Mouse (Mus musculus) liver, adult 2 months (tissue): ENCODE measurements around the gene Pecam1. TPM values are rescaled to one million over a fixed set of nuclear protein-coding genes. Genes with fewer than 3 reads are reported as not detected.
"Not testable (repeated sequence)": the region's sequence is repeated elsewhere in the genome, so short reads cannot be mapped to it uniquely, and the experiment has no call there.

Source experiments
- DNase-seq: peaks from one replicate; pipeline ENCODE4 v3.0.0-alpha.2; 2011; ENCODE audit warnings: low read depth, low spot score; ENCODE audit errors: extremely low read depth
- H3K27ac ChIP-seq: fragments of 200-500 bp; replicated peaks from 2 replicates; pipeline ENCODE4 v1.5.1; 2012; ENCODE audit warnings: low read depth, mild to moderate bottlenecking, control low read depth, inconsistent platforms, low read length; ENCODE audit not compliant: insufficient read depth
- H3K27me3 ChIP-seq: fragments of 200-500 bp; 2 replicates; pipeline ENCODE4 v1.6.1; 2012; ENCODE audit warnings: mild to moderate bottlenecking, moderate library complexity, low read length, inconsistent platforms; ENCODE audit not compliant: control insufficient read depth, insufficient read depth
- H3K36me3 ChIP-seq: fragments of 200-500 bp; 2 replicates; pipeline ENCODE4 v1.6.1; 2012; ENCODE audit warnings: low read length, inconsistent platforms; ENCODE audit not compliant: control insufficient read depth, insufficient read depth
- H3K4me1 ChIP-seq: fragments of 200-500 bp; 2 replicates; pipeline ENCODE4 v1.6.1; 2011; ENCODE audit warnings: low read length; ENCODE audit not compliant: control insufficient read depth, insufficient read depth
- H3K4me3 ChIP-seq: fragments of 200-500 bp; 2 replicates; pipeline ENCODE4 v1.5.1; 2011; ENCODE audit warnings: low read depth, mild to moderate bottlenecking, control low read depth, low read length, moderate library complexity; ENCODE audit not compliant: insufficient read depth
- H3K79me2 ChIP-seq: fragments of 200-500 bp; 2 replicates; pipeline ENCODE4 v1.6.1; 2012; ENCODE audit warnings: inconsistent platforms, mild to moderate bottlenecking, low read length, moderate library complexity; ENCODE audit not compliant: control insufficient read depth, insufficient read depth
- H3K9ac ChIP-seq: fragments of 200-500 bp; 2 replicates; pipeline ENCODE4 v1.6.1; 2012; ENCODE audit warnings: low read depth, mild to moderate bottlenecking, control low read depth, inconsistent platforms, low read length
- CTCF ChIP-seq: fragments of 200-500 bp; IDR thresholded peaks from 2 replicates; pipeline ENCODE4 v1.5.1; 2011; ENCODE audit warnings: low read depth, low read length, control low read depth
- POLR2A ChIP-seq: fragments of 200-500 bp; IDR thresholded peaks from 2 replicates; pipeline ENCODE4 v1.6.1; 2011; ENCODE audit warnings: low read length, control low read depth; ENCODE audit not compliant: insufficient read depth; ENCODE audit errors: extremely low read depth
- WGBS: fragments of 180-500 bp; shearing (Covaris S2); methylation state at CpG from one replicate; pipeline ENCODE4 v1.1.7; 2018; 5-methylcytosine and 5-hydroxymethylcytosine counted together
- polyA plus RNA-seq: library from polyadenylated mRNA; depleted of rRNA; stranded (reverse); fragments of >200 nt; gene quantifications from 2 replicates; pipeline ENCODE4 v1.2.3, GENCODE M21; 2012
- total RNA-seq: library from RNA; depleted of rRNA; stranded (reverse); fragments of >200 nt; gene quantifications from 2 replicates; pipeline ENCODE4 v1.2.3, GENCODE M21; 2014

Gene Pecam1
- total and polyA plus RNA-seq, 2 experiments: 5.4 to 14.6 TPM

DNA sequence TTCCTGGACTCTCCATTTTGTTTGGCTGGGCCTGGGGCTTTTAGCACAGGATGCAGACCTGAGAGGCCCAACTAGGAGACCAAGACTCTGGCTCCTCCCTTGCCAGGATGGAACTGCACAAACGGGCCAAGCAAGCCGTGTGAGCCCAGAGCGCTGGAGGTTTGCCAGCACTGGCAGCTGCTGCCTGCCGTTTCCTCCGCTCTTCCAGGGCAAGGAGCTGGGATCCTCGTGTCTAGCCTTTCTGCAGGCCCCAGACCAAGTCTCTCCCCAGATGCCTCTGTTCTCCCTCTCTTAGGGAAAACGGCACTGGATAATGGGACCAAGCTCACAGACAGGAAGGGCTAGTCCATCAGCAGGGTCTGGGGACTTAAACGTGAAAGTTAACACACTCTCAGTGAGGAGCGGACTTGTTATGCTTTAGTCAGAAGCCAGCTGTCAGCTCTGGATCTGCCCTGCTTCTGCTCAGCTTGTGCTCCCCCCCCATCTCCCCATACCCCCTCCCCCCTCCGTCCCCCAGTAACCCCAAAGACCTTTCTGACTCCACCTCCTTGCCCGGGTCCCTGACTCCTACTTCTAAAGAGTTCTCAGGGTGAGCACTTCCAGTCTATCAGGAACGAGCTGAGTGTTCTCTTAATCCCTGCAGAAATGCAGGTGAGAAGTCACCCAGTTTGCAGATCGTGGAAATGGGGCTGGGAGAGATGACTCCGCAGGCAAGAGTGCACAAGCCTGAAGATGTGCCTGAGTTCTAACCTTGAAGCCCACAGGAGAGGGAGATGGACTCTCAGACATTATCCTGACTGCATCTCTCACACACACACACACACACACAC is 92.2 kb downstream of the Pecam1 start:
- no peaks in the 10 kb centered on the region for H3K27me3 ChIP-seq
- peaks cover 5% of the 10 kb centered on the region; the same call in 1 of the 2 replicates for H3K4me1 ChIP-seq
- no peaks in the 10 kb centered on the region for H3K36me3 ChIP-seq
- WGBS: 28% methylated on average over 14 of the region's 14 CpGs
- H3K4me3 ChIP-seq: no peak overlapping the region
- TF ChIP-seq POLR2A (no peak), CTCF (0 out of 2 replicates have a peak, but pooled peaks have one; percentile 2)
- H3K79me2 ChIP-seq: no peaks in the 10 kb centered on the region
- peak; percentile 54 for DNase-seq
- 0 out of 2 replicates have a peak overlapping the region, but pooled peaks have one; percentile 0 for H3K9ac ChIP-seq
- H3K27ac ChIP-seq: peak overlapping the region; percentile 65

- H3K4me1 ChIP-seq, H3K4me3 ChIP-seq, H3K27ac ChIP-seq, H3K79me2 ChIP-seq, DNase-seq, H3K27me3 ChIP-seq, H3K9ac ChIP-seq, H3K36me3 ChIP-seq: not testable (repeated sequence)
- 73% methylated on average over 5 of the region's 5 CpGs for WGBS
Measured at GRCm38 (mm10) chr11:106656896-106657498, 93.4 kb downstream of the Pecam1 start.

DNA sequence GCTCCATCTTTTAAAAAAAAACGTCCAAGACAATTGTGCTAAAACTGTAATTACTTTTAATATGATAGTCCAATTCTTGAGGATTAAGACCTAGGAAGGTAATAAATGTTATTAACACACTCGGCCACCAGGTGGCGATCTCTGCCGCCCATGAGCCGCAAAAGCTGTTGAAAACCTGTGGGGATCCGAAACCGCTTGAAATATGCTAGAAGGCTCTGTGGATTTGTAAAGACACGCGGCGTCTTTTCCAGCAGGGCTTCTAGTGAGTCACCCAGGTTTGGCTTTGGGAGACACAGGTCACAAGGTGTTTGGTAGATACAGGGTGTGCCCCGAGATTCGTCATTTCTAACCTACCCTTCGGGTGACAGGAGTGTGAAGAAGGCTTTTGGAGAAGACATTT is 102.1 kb downstream of the Pecam1 start:
- Histone ChIP-seq H3K36me3 (no peaks in the 10 kb centered on the region), H3K4me3 (no peak overlapping the region), H3K9ac (no peak overlapping the region), H3K4me1 (no peaks in the 10 kb centered on the region), H3K27me3 (no peaks in the 10 kb centered on the region), H3K27ac (no peak overlapping the region), H3K79me2 (no peaks in the 10 kb centered on the region)
- DNase-seq: peak; percentile 53
- WGBS: 19% methylated on average over 13 of the region's 13 CpGs
- peak; percentile 90 for TF ChIP-seq CTCF
- no peak for TF ChIP-seq POLR2A

DNA sequence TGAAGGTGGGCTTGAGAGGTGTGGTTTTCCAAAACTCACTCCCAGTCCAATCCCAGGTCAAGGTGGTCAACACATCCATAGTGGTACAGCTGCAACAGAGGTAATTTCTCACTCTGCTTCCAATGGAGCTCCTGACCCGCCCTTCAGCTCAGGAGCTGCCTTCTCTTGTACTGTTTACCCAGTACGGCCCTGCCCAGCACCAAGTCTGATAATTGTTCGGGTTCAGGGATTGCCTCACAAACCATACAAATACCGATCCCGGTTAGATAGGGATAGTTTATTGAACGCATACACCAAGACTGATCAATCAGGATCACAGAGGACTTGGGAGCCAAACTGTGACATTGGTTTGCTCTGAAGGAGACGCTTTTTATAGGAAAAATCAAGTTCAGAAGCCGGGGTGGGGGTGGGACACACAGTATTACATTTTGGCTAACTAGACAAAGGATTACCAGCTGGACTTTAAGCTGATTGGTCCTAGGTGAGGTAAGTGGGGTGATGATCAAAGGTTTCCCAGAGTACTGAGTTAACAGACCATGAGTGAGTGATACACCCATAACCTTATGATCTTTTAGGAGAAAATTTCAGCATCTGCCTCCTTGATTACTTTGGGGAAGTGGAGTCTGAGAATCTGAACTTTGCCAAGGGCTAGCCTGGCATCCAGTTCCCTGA is 107.3 kb downstream of the Pecam1 start:
- peak; percentile 69 for DNase-seq
- H3K4me1 ChIP-seq: 0 out of 2 replicates have a peak, but pooled peaks cover 2% of the 10 kb centered on the region
- TF ChIP-seq POLR2A (no peak), CTCF (no peak)
- no peaks in the 10 kb centered on the region for H3K27me3 ChIP-seq
- H3K79me2 ChIP-seq: no peaks in the 10 kb centered on the region
- H3K9ac ChIP-seq: no peak overlapping the region
- no peaks in the 10 kb centered on the region for H3K36me3 ChIP-seq
- no peak overlapping the region for H3K27ac ChIP-seq
- H3K4me3 ChIP-seq: no peak overlapping the region
- 36% methylated on average over 8 of the region's 8 CpGs for WGBS

DNA sequence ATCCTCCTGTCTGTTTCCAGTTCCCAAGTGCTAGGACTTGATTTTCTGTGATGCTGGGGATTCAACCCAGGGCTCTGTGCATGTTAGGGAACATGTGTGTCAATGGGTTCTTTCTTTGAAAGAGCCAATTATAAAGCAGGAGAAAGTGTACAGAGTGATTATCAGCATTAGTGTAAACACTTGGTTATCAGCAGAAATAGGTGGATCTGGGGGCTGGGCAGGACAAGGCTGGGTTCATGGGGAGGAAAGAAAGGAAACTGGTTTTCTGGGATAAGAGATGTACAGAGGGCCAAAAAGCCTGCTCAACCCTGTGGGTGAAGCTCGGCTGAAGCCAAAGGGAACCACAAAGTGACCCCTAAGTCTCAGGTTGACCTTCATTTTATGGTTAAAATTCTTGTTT is 108.8 kb downstream of the Pecam1 start:
- H3K4me1 ChIP-seq: 0 out of 2 replicates have a peak, but pooled peaks cover 2% of the 10 kb centered on the region
- TF ChIP-seq CTCF: no peak
- no peak for TF ChIP-seq POLR2A
- H3K79me2 ChIP-seq: no peaks in the 10 kb centered on the region
- no peak overlapping the region for H3K4me3 ChIP-seq
- DNase-seq: no peak
- no peak overlapping the region for H3K9ac ChIP-seq
- no peaks in the 10 kb centered on the region for H3K36me3 ChIP-seq
- 85% methylated on average over 1 of the region's 1 CpGs for WGBS
- H3K27ac ChIP-seq: no peak overlapping the region
- no peaks in the 10 kb centered on the region for H3K27me3 ChIP-seq
